In the genomic region with DNA sequence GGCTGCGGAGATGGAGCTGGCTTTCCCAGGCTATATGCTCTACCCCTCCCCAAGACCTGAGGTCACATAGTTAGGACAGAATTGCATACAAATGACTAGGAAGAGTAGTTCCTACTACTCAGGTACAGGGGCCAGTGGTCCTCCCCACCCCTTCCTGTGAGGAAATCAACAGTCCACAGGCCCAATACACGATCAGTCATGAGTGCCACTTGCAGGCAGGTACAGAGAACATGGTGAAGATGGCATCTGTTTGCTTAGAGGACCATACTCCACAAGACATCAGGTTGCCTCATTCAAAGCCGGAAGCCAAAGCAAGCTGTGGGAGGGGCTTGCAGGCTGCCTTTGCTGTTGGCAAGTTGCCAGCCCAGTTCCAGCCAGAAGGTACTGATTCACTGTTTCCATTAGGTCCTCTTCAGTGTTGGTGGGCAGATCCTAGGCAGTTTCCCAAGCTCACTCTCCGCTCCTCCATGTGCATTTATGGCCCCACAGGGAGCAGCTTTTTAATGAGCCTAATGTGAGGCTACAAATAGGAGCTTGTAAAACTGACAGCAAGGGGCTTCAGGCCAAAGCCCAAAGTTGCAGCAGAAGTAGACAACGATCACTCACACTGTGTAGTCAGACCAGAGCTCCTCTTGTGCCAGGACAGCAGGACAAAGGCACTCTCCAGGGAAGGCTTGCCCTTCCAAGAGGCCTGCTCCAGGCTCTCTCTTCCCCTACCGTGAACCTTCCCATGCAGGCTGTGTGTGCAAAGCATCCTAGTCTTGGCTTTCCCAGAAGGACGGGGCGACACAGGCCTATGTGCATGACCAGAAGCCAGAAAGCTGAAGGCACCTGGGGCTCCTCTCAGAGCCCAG, we compare ENCODE assay signal across 9 mouse cellular contexts.
DNase-seq lines count a peak whose midpoint lies in the region; ATAC-seq lines count a peak whose summit lies in the region.
"Had no signal": no experiment of that assay in that cellular context is flagged by ENCODE, and none has a peak within 500 bp of the region (broad histone marks: within the 10 kb centered on the region; RNA-seq: fewer than 3 reads in every experiment).

No protein-coding gene starts in this region.

- peaks cover 20% of the 10 kb centered on the region for H3K4me1 ChIP-seq in forebrain, embryonic 14.5 days (ENCODE audit: control insufficient read depth, insufficient read depth, low read length)

- H3K27ac ChIP-seq in forebrain, embryonic 14.5 days (ENCODE audit: low read depth, low read length), result no peak overlapping the region

- H3K4me3 ChIP-seq in forebrain, embryonic 14.5 days (ENCODE audit: low read depth, low read length), result no peak overlapping the region
- H3K4me3 ChIP-seq: myocyte had no signal

- 47% methylated on average over 8 of the region's 8 CpGs for WGBS in forebrain, embryonic 14.5 days

- peak; percentile 61 to 76 for DNase-seq in cerebellum, postnatal 14 days
- DNase-seq in CD8-positive naive resting alpha-beta T cell, adult 2 months (ENCODE audit: low read depth in 2 of 2, low spot score in 2 of 2), result peak; percentile 54 to 63
- peak; percentile 83 for DNase-seq in forebrain, embryonic 14.5 days (ENCODE audit: low spot score)
- peak; percentile 86 for DNase-seq in heart, postnatal 4 days
- peak; percentile 62 to 70 for DNase-seq in layer of hippocampus, postnatal 10 days (ENCODE audit: low spot score in 2 of 2)
- DNase-seq in thymus, postnatal 10 days (ENCODE audit: low spot score in 2 of 2), result peak; percentile 70 to 79

- H3K9me3 ChIP-seq in forebrain, embryonic 14.5 days (replicated peaks; ENCODE audit: control insufficient read depth, low read length), result no peaks in the 10 kb centered on the region

- no peak for ATAC-seq in cerebellum, adult (ENCODE audit: insufficient number of reproducible peaks, low FRiP score, low TSS enrichment)
- ATAC-seq in forebrain, embryonic 14.5 days, result peak; percentile 61
- peak; percentile 74 for ATAC-seq in megakaryocyte progenitor cell, adult 5-6 weeks (replicated peaks; ENCODE audit: poor library complexity)

- H3K27me3 ChIP-seq in forebrain, embryonic 14.5 days (replicated peaks; ENCODE audit: control insufficient read depth, insufficient read depth, low read length), result no peaks in the 10 kb centered on the region

- no peaks in the 10 kb centered on the region for H3K36me3 ChIP-seq in forebrain, embryonic 14.5 days (ENCODE audit: control insufficient read depth, insufficient read depth, low read length)

- H3K4me2 ChIP-seq in forebrain, embryonic 14.5 days (ENCODE audit: low read length), result no peak overlapping the region

- H3K9ac ChIP-seq in forebrain, embryonic 14.5 days (ENCODE audit: low read length), result no peak overlapping the region
